Comparison of ENCODE assay signal across 24 mouse cellular contexts in the genomic region with DNA sequence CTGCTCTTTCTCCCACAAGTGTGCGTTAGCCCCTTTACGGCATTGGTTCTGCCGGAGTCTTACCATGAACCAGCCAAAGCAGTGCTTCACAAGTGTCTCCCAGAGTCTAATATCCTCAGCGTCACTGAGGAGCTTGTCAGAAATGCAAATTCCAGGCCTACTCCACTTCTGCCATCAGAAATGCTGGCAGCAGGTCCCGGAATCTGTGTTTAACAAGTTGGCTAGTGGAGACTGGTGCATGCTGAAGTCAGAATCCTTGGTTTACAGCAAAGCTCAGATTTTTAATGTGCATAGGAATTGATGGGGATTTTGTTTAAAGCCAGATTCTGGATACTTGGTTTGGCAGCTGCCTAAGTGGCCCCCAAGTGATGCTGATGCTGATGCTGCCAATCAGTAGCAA.
DNase-seq lines count a peak whose midpoint lies in the region; ATAC-seq and TF ChIP-seq lines count a peak whose summit lies in the region.
"Had no signal": no experiment of that assay in that cellular context is flagged by ENCODE, and none has a peak within 500 bp of the region (broad histone marks: within the 10 kb centered on the region; RNA-seq: fewer than 3 reads in every experiment).

No protein-coding gene starts in this region.

- H3K4me2 ChIP-seq in forebrain, embryonic 13.5 days = no peak overlapping the region
- H3K4me2 ChIP-seq in forebrain, embryonic 11.5 days (ENCODE audit: low read depth, low read length, severe bottlenecking) = no peak overlapping the region
- peak overlapping the region; percentile 56 for H3K4me2 ChIP-seq in intestine, postnatal 0 days (replicated peaks; ENCODE audit: low read depth)
- H3K4me2 ChIP-seq: heart, embryonic 15.5 days; liver, embryonic 12.5 days; stomach, embryonic 15.5 days had no signal

- no peak overlapping the region for H3K27ac ChIP-seq in forebrain, embryonic 13.5 days
- no peak overlapping the region for H3K27ac ChIP-seq in forebrain, embryonic 11.5 days (ENCODE audit: low read depth, low read length)
- peak overlapping the region; percentile 77 for H3K27ac ChIP-seq in layer of hippocampus, adult 2 months
- H3K27ac ChIP-seq in intestine, postnatal 0 days (ENCODE audit: low read depth, low read length) = peak overlapping the region; percentile 75
- H3K27ac ChIP-seq: embryonic facial prominence, embryonic 10.5 days; heart, embryonic 15.5 days; liver, embryonic 12.5 days; stomach, embryonic 15.5 days had no signal

- H3K4me1 ChIP-seq in forebrain, embryonic 13.5 days = peaks cover 51% of the 10 kb centered on the region
- H3K4me1 ChIP-seq in forebrain, embryonic 11.5 days (replicated peaks; ENCODE audit: control insufficient read depth, insufficient read depth, low read length) = peaks cover 14% of the 10 kb centered on the region; the same call in 1 of the 2 replicates
- H3K4me1 ChIP-seq in intestine, postnatal 0 days (replicated peaks; ENCODE audit: control insufficient read depth, insufficient read depth, low read length) = peaks cover 9% of the 10 kb centered on the region; the same call in 1 of the 2 replicates
- H3K4me1 ChIP-seq: liver, embryonic 12.5 days; megakaryocyte, embryonic 14.5 days; stomach, embryonic 15.5 days had no signal

- TF ChIP-seq CTCF in layer of hippocampus, adult 2 months (conservative IDR thresholded peaks at IDR 0.05) = no peak
- no peak for TF ChIP-seq CTCF in intestine, postnatal 0 days (IDR thresholded peaks at IDR 0.05; ENCODE audit: low read depth)

- WGBS in forebrain, embryonic 13.5 days = 70% methylated on average over 5 of the region's 5 CpGs
- 87% methylated on average over 5 of the region's 5 CpGs for WGBS in forebrain, embryonic 11.5 days
- 81% methylated on average over 5 of the region's 5 CpGs for WGBS in intestine, postnatal 0 days

- ATAC-seq in forebrain, embryonic 13.5 days = peak; percentile 31; the same call in 1 of the 2 replicates
- no peak for ATAC-seq in forebrain, embryonic 11.5 days (replicated peaks; ENCODE audit: low FRiP score)
- ATAC-seq in intestine, postnatal 0 days = no peak
- ATAC-seq: activated CD4-positive, CD25-positive, alpha-beta regulatory T cell, adult 4 months; CD4-positive, CD25-positive, alpha-beta regulatory T cell, adult 4 months; liver, embryonic 12.5 days; Patski had no signal

- DNase-seq in forebrain, embryonic 11.5 days (ENCODE audit: low spot score) = no peak
- DNase-seq in layer of hippocampus, adult 2 months (ENCODE audit: low spot score in 2 of 2) = peak; percentile 42 to 72
- no peak for DNase-seq in layer of hippocampus, postnatal 25 days (ENCODE audit: extremely low spot score in 1 of 2, low spot score in 1 of 2)
- peak; percentile 68 for DNase-seq in brain, adult 2 months (ENCODE audit: low read depth, low spot score)
- no peak for DNase-seq in embryo, embryonic 10 days (ENCODE audit: low spot score)
- no peak for DNase-seq in adrenal gland, postnatal 4 days (ENCODE audit: low spot score in 2 of 2)
- DNase-seq: adrenal gland, postnatal 14 days; cerebellum, adult 18-20 months; cerebellum, postnatal 36 days; gastrocnemius, postnatal 25 days; kidney, adult 8-10 months; kidney, postnatal 25 days; lung, adult 2 months; thymus, adult 2 months had no signal

- no peaks in the 10 kb centered on the region for H3K27me3 ChIP-seq in forebrain, embryonic 13.5 days
- H3K27me3 ChIP-seq in forebrain, embryonic 11.5 days (ENCODE audit: control insufficient read depth, insufficient read depth, low read length) = no peaks in the 10 kb centered on the region
- H3K27me3 ChIP-seq in intestine, postnatal 0 days (replicated peaks; ENCODE audit: control insufficient read depth, insufficient read depth, low read length) = no peaks in the 10 kb centered on the region
- H3K27me3 ChIP-seq: heart, embryonic 15.5 days; Patski; stomach, embryonic 15.5 days had no signal

- no peak overlapping the region for H3K4me3 ChIP-seq in forebrain, embryonic 13.5 days
- no peak overlapping the region for H3K4me3 ChIP-seq in forebrain, embryonic 11.5 days (ENCODE audit: low read depth, low read length)
- H3K4me3 ChIP-seq in layer of hippocampus, adult 2 months = no peak overlapping the region
- H3K4me3 ChIP-seq in intestine, postnatal 0 days (ENCODE audit: low read depth, low read length) = peak overlapping the region; percentile 17
- H3K4me3 ChIP-seq: embryonic facial prominence, embryonic 10.5 days; heart, embryonic 15.5 days; liver, embryonic 12.5 days; megakaryocyte, embryonic 14.5 days; stomach, embryonic 15.5 days had no signal

- H3K9ac ChIP-seq in forebrain, embryonic 13.5 days = no peak overlapping the region
- H3K9ac ChIP-seq in forebrain, embryonic 11.5 days (ENCODE audit: low read length) = no peak overlapping the region
- H3K9ac ChIP-seq in intestine, postnatal 0 days (ENCODE audit: low read depth, low read length) = 0 out of 2 replicates have a peak overlapping the region, but pooled peaks have one; percentile 28
- H3K9ac ChIP-seq: heart, embryonic 15.5 days; liver, embryonic 12.5 days; stomach, embryonic 15.5 days had no signal

- H3K9me3 ChIP-seq in forebrain, embryonic 13.5 days (replicated peaks) = no peaks in the 10 kb centered on the region
- H3K9me3 ChIP-seq in forebrain, embryonic 11.5 days (ENCODE audit: control insufficient read depth, low read length) = no peaks in the 10 kb centered on the region
- no peaks in the 10 kb centered on the region for H3K9me3 ChIP-seq in intestine, postnatal 0 days (ENCODE audit: control insufficient read depth)
- H3K9me3 ChIP-seq: embryonic facial prominence, embryonic 10.5 days; heart, embryonic 15.5 days; liver, embryonic 12.5 days; megakaryocyte, embryonic 14.5 days; stomach, embryonic 15.5 days had no signal

- H3K36me3 ChIP-seq in forebrain, embryonic 13.5 days (ENCODE audit: poor library complexity, severe bottlenecking) = no peaks in the 10 kb centered on the region
- H3K36me3 ChIP-seq in forebrain, embryonic 11.5 days (ENCODE audit: control insufficient read depth, insufficient read depth, low read length) = no peaks in the 10 kb centered on the region
- H3K36me3 ChIP-seq in intestine, postnatal 0 days (ENCODE audit: control insufficient read depth, insufficient read depth) = no peaks in the 10 kb centered on the region
- H3K36me3 ChIP-seq: embryonic facial prominence, embryonic 10.5 days; heart, embryonic 15.5 days; liver, embryonic 12.5 days; stomach, embryonic 15.5 days had no signal

Comparison
In these comparisons a context has a peak if more than half of its experiments do, and no peak if none do; other contexts are left out.
1. DNase-seq: peak in layer of hippocampus, adult 2 months (2 of 2) and brain, adult 2 months (single experiment); none in forebrain, embryonic 11.5 days (single experiment), layer of hippocampus, postnatal 25 days (0 of 2), embryo, embryonic 10 days (single experiment) and adrenal gland, postnatal 4 days (0 of 2).
2. H3K27ac ChIP-seq: peak in layer of hippocampus, adult 2 months (single experiment) and intestine, postnatal 0 days (single experiment); none in forebrain, embryonic 13.5 days (single experiment) and forebrain, embryonic 11.5 days (single experiment).